Mouse (Mus musculus): ENCODE measurements at regions not wholly inside any gene's neighbourhood (a gene's known extent, or its start where the extent isn't known, plus 50 kb on each side); places are given as distances from the start of the nearest gene placed in this dataset.

- Histone ChIP-seq H3K36me3 (ENCODE audit: control insufficient read depth, insufficient read depth, low read length) (no peaks in the 10 kb centered on the region), H3K27ac (ENCODE audit: insufficient read depth, low read depth, low read length) (no peak overlapping the region), H3K27me3 (ENCODE audit: control insufficient read depth, insufficient read depth, low read length) (no peaks in the 10 kb centered on the region), H3K4me1 (ENCODE audit: control insufficient read depth, insufficient read depth, insufficient read length, low read length) (no peaks in the 10 kb centered on the region), H3K4me3 (ENCODE audit: low read depth, low read length) (no peak overlapping the region)
- TF ChIP-seq POLR2A (IDR thresholded peaks at IDR 0.05; ENCODE audit: low read depth, low read length): no peak
- TF ChIP-seq CTCF (IDR thresholded peaks at IDR 0.05; ENCODE audit: extremely low read depth, insufficient read length, insufficient replicate concordance, low read depth, low read length): no peak
- 50% methylated on average over 6 of the region's 6 CpGs for WGBS
Measured at GRCm38 (mm10) chr19:56005886-56006285, 264.3 kb downstream of the Tcf7l2 start.

GRCm38 (mm10) chr19:56007433-56007832 lies 265.8 kb downstream of the Tcf7l2 start:
- H3K36me3 ChIP-seq (ENCODE audit: control insufficient read depth, insufficient read depth, low read length): no peaks in the 10 kb centered on the region
- H3K4me1 ChIP-seq (ENCODE audit: control insufficient read depth, insufficient read depth, insufficient read length, low read length): no peaks in the 10 kb centered on the region
- WGBS: 96% methylated on average over 5 of the region's 5 CpGs
- no peak for TF ChIP-seq POLR2A (IDR thresholded peaks at IDR 0.05; ENCODE audit: low read depth, low read length)
- TF ChIP-seq CTCF (IDR thresholded peaks at IDR 0.05; ENCODE audit: extremely low read depth, insufficient read length, insufficient replicate concordance, low read depth, low read length): no peak
- H3K27ac ChIP-seq (ENCODE audit: insufficient read depth, low read depth, low read length): no peak overlapping the region
- no peaks in the 10 kb centered on the region for H3K27me3 ChIP-seq (ENCODE audit: control insufficient read depth, insufficient read depth, low read length)
- H3K4me3 ChIP-seq (ENCODE audit: low read depth, low read length): no peak overlapping the region

- Histone ChIP-seq H3K4me3 (ENCODE audit: low read depth, low read length) (no peak overlapping the region), H3K36me3 (ENCODE audit: control insufficient read depth, insufficient read depth, low read length) (no peaks in the 10 kb centered on the region), H3K27ac (ENCODE audit: insufficient read depth, low read depth, low read length) (no peak overlapping the region), H3K27me3 (ENCODE audit: control insufficient read depth, insufficient read depth, low read length) (no peaks in the 10 kb centered on the region), H3K4me1 (ENCODE audit: control insufficient read depth, insufficient read depth, insufficient read length, low read length) (no peaks in the 10 kb centered on the region)
- TF ChIP-seq POLR2A (IDR thresholded peaks at IDR 0.05; ENCODE audit: low read depth, low read length) (no peak), CTCF (IDR thresholded peaks at IDR 0.05; ENCODE audit: extremely low read depth, insufficient read length, insufficient replicate concordance, low read depth, low read length) (no peak)
- WGBS: 87% methylated on average over 7 of the region's 7 CpGs
Measured at GRCm38 (mm10) chr19:56010766-56011165, 269.1 kb downstream of the Tcf7l2 start.

GRCm38 (mm10) chr19:56011292-56011691 lies 269.7 kb downstream of the Tcf7l2 start:
- no peak for TF ChIP-seq POLR2A (IDR thresholded peaks at IDR 0.05; ENCODE audit: low read depth, low read length)
- TF ChIP-seq CTCF (IDR thresholded peaks at IDR 0.05; ENCODE audit: extremely low read depth, insufficient read length, insufficient replicate concordance, low read depth, low read length): no peak
- no peak overlapping the region for H3K27ac ChIP-seq (ENCODE audit: insufficient read depth, low read depth, low read length)
- H3K4me3 ChIP-seq (ENCODE audit: low read depth, low read length): no peak overlapping the region
- no peaks in the 10 kb centered on the region for H3K4me1 ChIP-seq (ENCODE audit: control insufficient read depth, insufficient read depth, insufficient read length, low read length)
- H3K36me3 ChIP-seq (ENCODE audit: control insufficient read depth, insufficient read depth, low read length): no peaks in the 10 kb centered on the region
- H3K27me3 ChIP-seq (ENCODE audit: control insufficient read depth, insufficient read depth, low read length): no peaks in the 10 kb centered on the region

GRCm38 (mm10) chr19:56016548-56017346 lies 270.2 kb upstream of the Habp2 start:
- Histone ChIP-seq H3K36me3 (ENCODE audit: control insufficient read depth, insufficient read depth, low read length) (no peaks in the 10 kb centered on the region), H3K27ac (ENCODE audit: insufficient read depth, low read depth, low read length) (no peak overlapping the region), H3K4me1 (ENCODE audit: control insufficient read depth, insufficient read depth, insufficient read length, low read length) (no peaks in the 10 kb centered on the region), H3K27me3 (ENCODE audit: control insufficient read depth, insufficient read depth, low read length) (no peaks in the 10 kb centered on the region), H3K4me3 (ENCODE audit: low read depth, low read length) (no peak overlapping the region)
- no peak for TF ChIP-seq CTCF (IDR thresholded peaks at IDR 0.05; ENCODE audit: extremely low read depth, insufficient read length, insufficient replicate concordance, low read depth, low read length)
- TF ChIP-seq POLR2A (IDR thresholded peaks at IDR 0.05; ENCODE audit: low read depth, low read length): no peak
- WGBS: 85% methylated on average over 4 of the region's 4 CpGs

- Histone ChIP-seq H3K36me3 (ENCODE audit: control insufficient read depth, insufficient read depth, low read length) (no peaks in the 10 kb centered on the region), H3K27ac (ENCODE audit: insufficient read depth, low read depth, low read length) (no peak overlapping the region), H3K27me3 (ENCODE audit: control insufficient read depth, insufficient read depth, low read length) (no peaks in the 10 kb centered on the region), H3K4me3 (ENCODE audit: low read depth, low read length) (no peak overlapping the region), H3K4me1 (ENCODE audit: control insufficient read depth, insufficient read depth, insufficient read length, low read length) (no peaks in the 10 kb centered on the region)
- TF ChIP-seq POLR2A (IDR thresholded peaks at IDR 0.05; ENCODE audit: low read depth, low read length) (no peak), CTCF (IDR thresholded peaks at IDR 0.05; ENCODE audit: extremely low read depth, insufficient read length, insufficient replicate concordance, low read depth, low read length) (no peak)
- 51% methylated on average over 7 of the region's 7 CpGs for WGBS
Measured at GRCm38 (mm10) chr19:56017524-56017923, 269.4 kb upstream of the Habp2 start.

GRCm38 (mm10) chr19:56019143-56019542 lies 267.8 kb upstream of the Habp2 start:
- WGBS: 58% methylated on average over 7 of the region's 7 CpGs
- Histone ChIP-seq H3K27me3 (ENCODE audit: control insufficient read depth, insufficient read depth, low read length) (no peaks in the 10 kb centered on the region), H3K4me3 (ENCODE audit: low read depth, low read length) (no peak overlapping the region), H3K36me3 (ENCODE audit: control insufficient read depth, insufficient read depth, low read length) (no peaks in the 10 kb centered on the region), H3K4me1 (ENCODE audit: control insufficient read depth, insufficient read depth, insufficient read length, low read length) (no peaks in the 10 kb centered on the region), H3K27ac (ENCODE audit: insufficient read depth, low read depth, low read length) (no peak overlapping the region)
- TF ChIP-seq CTCF (IDR thresholded peaks at IDR 0.05; ENCODE audit: extremely low read depth, insufficient read length, insufficient replicate concordance, low read depth, low read length): no peak
- TF ChIP-seq POLR2A (IDR thresholded peaks at IDR 0.05; ENCODE audit: low read depth, low read length): no peak

Measured in small intestine, adult 2 months (tissue).